Mouse (Mus musculus) MEL-GATA-1-ER (cell line): ENCODE measurements at regions not wholly inside any gene's neighbourhood (a gene's known extent, or its start where the extent isn't known, plus 50 kb on each side); places are given as distances from the start of the nearest gene placed in this dataset.

Experiments
- DNase-seq: peaks from one replicate; pipeline ENCODE4 v3.0.0-alpha.2; 2012; ENCODE audit warnings: low read depth; ENCODE audit errors: extremely low read depth

GRCm38 (mm10) chr2:78159877-78160485, 213.8 kb upstream of the Cwc22 start:
- no peak for DNase-seq

GRCm38 (mm10) chr2:78110335-78110734, 164.2 kb upstream of the Cwc22 start:
- DNase-seq: no peak

GRCm38 (mm10) chr2:78095536-78095935, 149.4 kb upstream of the Cwc22 start:
- no peak for DNase-seq

- no peak for DNase-seq
Measured at GRCm38 (mm10) chr2:78094921-78095320, 148.7 kb upstream of the Cwc22 start.

GRCm38 (mm10) chr2:78064321-78065037, 118.3 kb upstream of the Cwc22 start:
- DNase-seq: no peak

GRCm38 (mm10) chr2:78059801-78060416, 113.7 kb upstream of the Cwc22 start:
- peak; percentile 26 for DNase-seq

GRCm38 (mm10) chr2:78058988-78059387, 112.8 kb upstream of the Cwc22 start:
- no peak for DNase-seq

- peak; percentile 7 for DNase-seq
Measured at GRCm38 (mm10) chr2:78053910-78054309, 107.7 kb upstream of the Cwc22 start.

- no peak for DNase-seq
Measured at GRCm38 (mm10) chr2:78050542-78050941, 104.4 kb upstream of the Cwc22 start.

GRCm38 (mm10) chr2:78049248-78049874, 103.2 kb upstream of the Cwc22 start:
- DNase-seq: peak; percentile 68

- peak; percentile 7 for DNase-seq
Measured at GRCm38 (mm10) chr2:78048706-78049055, 102.5 kb upstream of the Cwc22 start.

GRCm38 (mm10) chr2:78048030-78048705, 102.0 kb upstream of the Cwc22 start:
- DNase-seq: peak; percentile 51

- DNase-seq: no peak
Measured at GRCm38 (mm10) chr2:78027319-78027718, 81.1 kb upstream of the Cwc22 start.

- no peak for DNase-seq
Measured at GRCm38 (mm10) chr2:78026808-78027207, 80.6 kb upstream of the Cwc22 start.

- DNase-seq: no peak
Measured at GRCm38 (mm10) chr2:78025651-78026435, 79.7 kb upstream of the Cwc22 start.

- no peak for DNase-seq
Measured at GRCm38 (mm10) chr2:78024981-78025565, 78.9 kb upstream of the Cwc22 start.

GRCm38 (mm10) chr2:78023916-78024685, 77.9 kb upstream of the Cwc22 start:
- no peak for DNase-seq

GRCm38 (mm10) chr2:78023416-78023815, 77.2 kb upstream of the Cwc22 start:
- no peak for DNase-seq

GRCm38 (mm10) chr2:78022756-78023155, 76.6 kb upstream of the Cwc22 start:
- no peak for DNase-seq

- DNase-seq: no peak
Measured at GRCm38 (mm10) chr2:78021905-78022304, 75.7 kb upstream of the Cwc22 start.
